Mouse (Mus musculus): ENCODE data around the gene Suz12. TPM values are rescaled to one million over a fixed set of nuclear protein-coding genes. Genes with fewer than 3 reads are reported as not detected.
"Not testable (repeated sequence)": the region's sequence is repeated elsewhere in the genome, so short reads cannot be mapped to it uniquely, and the experiment has no call there.

Gene Suz12
- total RNA-seq, 2 experiments from 2014 or later, result 18.3 to 18.8 TPM

DNA sequence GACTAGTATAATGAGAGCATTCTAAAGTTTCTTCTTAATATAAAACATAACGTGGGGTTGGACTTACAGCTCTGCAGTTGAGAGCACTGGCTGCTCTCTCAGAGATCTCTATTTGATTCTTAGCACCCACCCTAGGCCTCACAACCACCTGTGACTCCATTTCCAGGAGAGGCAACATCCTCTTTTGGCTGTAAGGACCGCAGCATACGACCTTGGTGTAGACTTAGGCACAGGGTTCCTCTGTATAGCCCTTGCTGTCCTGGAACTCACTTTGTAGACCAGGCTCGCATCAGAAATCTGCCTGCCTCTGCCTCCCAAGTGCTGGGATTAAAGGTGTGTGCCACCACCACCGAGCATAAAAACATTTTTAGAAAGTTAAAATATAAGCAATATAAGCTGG, 1.3 kb upstream of the Suz12 start:
- no peak for DNase-seq (ENCODE audit: low spot score)

DNA sequence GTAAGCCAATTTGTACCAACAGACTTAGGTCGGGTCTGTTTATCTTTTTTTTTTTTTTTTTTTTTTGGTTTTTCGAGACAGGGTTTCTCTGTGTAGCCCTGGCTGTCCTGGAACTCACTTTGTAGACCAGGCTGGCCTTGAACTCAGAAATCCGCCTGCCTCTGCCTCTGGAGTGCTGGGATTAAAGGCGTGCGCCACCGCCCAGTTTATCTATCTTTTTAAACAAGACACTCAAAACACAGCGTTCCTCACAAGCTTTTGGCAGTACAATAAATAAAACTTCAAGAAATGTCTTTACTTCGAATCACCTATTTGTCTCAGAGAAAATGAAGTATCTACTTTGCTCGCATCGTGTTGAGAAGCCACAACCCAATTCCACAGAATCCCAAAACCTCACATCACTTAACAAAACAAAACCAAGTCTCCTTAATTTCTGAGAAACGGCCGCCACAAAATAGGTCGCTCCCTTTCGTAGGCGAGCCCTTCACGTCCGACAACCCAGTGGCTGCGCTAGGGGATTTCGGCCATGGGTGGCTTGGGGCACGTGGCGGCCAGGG, 793 bp upstream of the Suz12 start:
- peak; percentile 3 for DNase-seq (ENCODE audit: low spot score)

GRCm38 (mm10) chr11:79993356-79994270, 707 bp downstream of the Suz12 start:
- DNase-seq (ENCODE audit: low spot score), result no peak

DNA sequence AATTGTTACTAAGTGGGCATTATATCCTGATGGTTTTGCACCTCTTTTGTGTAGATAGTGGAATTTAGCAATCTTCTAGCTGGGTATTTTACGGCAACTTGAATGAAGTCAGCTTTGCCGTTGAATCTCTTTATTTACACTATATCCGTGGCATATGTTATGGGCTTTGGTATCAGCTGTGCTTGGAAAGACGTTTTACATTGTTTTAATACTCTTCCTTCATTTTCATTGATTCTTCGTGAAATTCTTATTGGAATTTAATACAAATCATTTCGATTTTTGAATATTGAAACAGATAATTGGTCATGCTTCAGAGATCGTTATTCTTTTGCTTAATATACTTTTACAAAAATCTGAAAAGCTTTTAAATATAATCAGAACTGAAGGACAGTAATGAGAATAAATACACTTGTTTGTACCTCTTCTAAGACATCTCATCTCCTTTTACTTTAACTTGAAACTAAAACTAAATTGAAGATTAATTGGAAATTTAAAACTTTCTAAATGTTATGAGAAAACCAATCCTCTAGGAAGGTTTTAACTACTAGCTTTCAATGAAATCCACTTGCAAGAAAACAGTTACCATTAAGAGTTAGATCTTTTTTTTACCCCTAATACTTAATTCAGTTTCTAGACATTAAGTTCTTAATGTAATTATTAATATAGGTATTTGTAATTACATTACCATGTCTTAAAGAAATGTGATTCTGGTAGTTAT, 1.5 kb downstream of the Suz12 start:
- DNase-seq (ENCODE audit: low spot score), result no peak

- DNase-seq (ENCODE audit: low spot score), result not testable (repeated sequence)
Observed at GRCm38 (mm10) chr11:80016533-80016932, 23.6 kb downstream of the Suz12 start.

- no peak for DNase-seq (ENCODE audit: low spot score)
Observed at GRCm38 (mm10) chr11:80019792-80020191, 26.9 kb downstream of the Suz12 start.

DNA sequence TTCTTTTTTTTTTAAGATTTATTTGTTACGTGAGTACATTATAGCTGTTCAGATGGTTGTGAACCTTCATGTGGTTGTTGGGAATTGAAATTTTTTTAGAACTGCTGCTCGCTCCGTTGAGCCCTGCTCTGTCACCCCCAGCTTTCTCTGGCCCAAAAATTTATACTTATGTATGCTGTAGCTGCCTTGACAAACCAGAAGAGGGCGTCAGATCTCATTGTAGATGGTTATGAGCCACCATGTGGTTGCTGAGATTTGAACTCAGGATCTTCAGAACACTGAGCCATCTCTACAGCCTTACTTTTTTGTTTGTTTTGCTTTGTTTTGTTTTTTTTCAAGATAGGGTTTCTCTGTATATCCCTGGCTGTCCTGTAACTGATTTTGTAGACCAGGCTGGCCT, 28.4 kb downstream of the Suz12 start:
- DNase-seq (ENCODE audit: low spot score), result no peak

DNA sequence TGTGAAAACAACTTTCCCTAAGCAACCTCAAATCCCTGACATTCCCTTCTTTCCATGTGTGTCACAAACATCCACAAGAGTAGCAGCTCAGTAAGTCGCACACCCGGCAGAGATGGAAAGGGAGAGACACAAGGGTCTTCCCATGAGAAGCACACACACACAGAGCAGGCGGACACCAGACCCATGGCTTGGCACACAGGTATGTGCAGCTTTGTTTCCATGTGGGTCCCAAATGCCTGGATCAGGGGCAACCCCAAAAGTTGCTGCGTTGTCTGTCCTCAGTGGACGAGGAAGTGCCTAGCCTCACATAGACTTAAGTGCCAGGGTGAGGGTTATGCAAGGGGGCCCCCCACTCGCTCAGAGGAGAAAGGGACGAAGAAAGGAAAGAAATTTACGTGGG, 44.6 kb downstream of the Suz12 start:
- DNase-seq (ENCODE audit: low spot score), result no peak

- DNase-seq (ENCODE audit: low spot score), result peak; percentile 59
Observed at GRCm38 (mm10) chr11:80042615-80043418, 49.9 kb downstream of the Suz12 start.

DNA sequence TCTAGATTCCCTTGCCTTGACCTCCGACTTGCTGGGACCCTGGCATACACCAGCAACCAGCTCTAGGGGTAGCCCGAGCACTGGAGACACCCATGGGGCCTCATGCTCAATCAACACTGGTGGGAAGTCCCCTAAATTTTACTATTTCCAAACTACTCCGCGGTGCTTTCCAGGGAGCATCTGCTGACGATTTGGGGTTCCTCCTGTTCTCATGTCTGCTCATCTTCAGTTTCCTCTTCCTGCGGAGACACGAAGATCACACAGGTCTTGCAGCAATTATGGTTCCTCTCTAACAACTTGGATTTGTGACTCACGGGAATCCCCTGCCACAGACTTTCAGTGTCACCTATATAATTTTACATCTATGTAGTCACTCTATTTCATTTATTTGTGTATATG, 50.5 kb downstream of the Suz12 start:
- no peak for DNase-seq (ENCODE audit: low spot score)

- DNase-seq (ENCODE audit: low spot score), result no peak
Observed at GRCm38 (mm10) chr11:80046856-80047255, 54.0 kb downstream of the Suz12 start.

DNA sequence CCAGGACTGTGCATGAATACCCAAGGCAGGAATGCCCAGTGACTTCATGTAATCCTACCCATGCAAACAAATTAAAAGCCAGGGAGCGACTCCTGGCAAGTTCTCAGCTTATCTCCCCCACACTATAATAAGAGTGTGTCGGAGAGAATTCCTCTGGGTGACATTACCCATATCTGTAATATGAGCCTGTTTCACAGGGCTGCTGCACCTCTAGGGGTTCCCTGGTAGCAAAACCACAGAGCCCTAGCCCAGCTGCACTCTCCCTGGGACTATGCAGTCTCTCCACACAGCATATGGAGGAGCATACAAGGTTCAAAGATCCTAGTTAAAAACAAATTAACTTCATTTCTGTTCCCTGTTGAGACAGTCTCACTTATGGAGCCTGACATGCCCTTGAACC, 57.2 kb downstream of the Suz12 start:
- no peak for DNase-seq (ENCODE audit: low spot score)

DNA sequence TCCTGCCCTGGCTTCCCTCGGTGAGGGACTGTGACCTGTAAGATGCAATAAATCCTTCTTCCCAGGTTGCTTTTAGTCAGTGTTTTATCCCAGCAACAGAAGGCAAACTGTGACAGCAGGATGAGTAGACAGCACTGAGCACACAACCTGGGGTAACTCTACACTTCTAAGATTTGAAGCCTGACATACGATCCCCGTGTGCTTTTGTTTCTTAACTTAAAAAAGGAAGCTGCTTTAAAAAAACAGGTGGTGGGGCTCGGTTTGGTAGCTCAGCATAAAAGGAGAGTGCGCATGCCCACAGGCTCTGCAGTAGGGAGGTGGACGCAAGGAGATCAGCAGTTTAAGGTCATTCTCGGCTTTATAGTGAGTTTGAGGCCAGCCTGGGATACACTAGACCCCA, 59.5 kb downstream of the Suz12 start:
- no peak for DNase-seq (ENCODE audit: low spot score)

- no peak for DNase-seq (ENCODE audit: low spot score)
Observed at GRCm38 (mm10) chr11:80053171-80053570, 60.3 kb downstream of the Suz12 start.

DNA sequence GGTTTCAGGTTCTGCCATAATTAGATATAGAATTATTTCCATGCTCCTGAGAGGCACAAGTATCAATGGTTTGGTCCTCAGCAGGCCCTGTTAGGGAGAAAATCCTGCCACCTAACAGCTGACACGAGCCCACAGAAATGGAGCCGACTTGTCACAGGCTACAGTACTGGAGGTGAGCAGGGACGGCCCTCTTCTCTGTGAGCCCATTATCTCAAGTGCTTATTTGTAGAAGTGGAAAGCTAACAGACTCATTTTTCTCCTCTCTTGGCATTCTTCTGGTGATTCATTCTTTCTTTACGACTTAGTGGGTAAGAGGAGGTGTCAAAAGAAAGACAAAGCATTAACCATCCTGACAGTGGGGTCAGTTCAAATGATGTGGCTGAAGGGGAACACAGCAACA, 61.8 kb downstream of the Suz12 start:
- DNase-seq (ENCODE audit: low spot score), result no peak

- DNase-seq (ENCODE audit: low spot score), result no peak
Observed at GRCm38 (mm10) chr11:80056141-80056540, 63.2 kb downstream of the Suz12 start.

DNA sequence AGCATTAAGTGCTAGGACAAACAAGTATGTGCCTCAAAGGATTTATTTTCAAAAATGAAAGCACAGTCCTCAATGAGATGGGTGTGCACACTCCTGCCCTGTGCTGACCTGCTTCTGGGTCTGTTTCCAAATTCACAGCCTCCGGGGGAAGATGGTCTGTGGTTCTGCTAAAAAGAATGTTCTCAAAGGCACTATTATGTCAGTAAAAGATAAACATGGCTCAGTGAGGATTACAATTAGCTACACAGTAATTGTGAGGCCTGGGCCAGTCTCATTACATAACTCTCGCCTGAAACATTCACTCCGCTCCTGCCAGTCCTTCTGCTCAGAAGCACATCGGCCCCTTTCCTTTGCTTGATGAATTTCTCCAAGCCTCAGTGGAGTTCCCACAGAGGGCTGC, 69.3 kb downstream of the Suz12 start:
- DNase-seq (ENCODE audit: low spot score), result peak; percentile 15

DNA sequence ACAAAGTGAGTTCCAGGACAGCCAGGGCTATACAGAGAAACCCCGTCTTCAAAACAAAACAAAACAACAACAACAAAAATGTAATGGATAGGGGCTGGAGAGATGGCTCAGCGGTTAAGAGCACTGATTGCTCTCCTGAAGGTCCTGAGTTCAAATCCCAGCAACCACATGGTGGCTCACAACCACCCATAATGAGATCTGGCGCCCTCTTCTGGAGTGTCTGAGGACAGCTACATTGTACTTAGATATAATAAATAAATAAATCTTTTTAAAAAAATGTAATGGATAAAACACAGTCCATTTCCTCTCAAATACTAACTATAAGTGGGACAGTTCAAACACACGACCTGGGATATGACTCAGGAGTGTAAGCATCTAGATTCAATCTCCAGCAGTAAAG, 73.5 kb downstream of the Suz12 start:
- DNase-seq (ENCODE audit: low spot score), result not testable (repeated sequence)

DNA sequence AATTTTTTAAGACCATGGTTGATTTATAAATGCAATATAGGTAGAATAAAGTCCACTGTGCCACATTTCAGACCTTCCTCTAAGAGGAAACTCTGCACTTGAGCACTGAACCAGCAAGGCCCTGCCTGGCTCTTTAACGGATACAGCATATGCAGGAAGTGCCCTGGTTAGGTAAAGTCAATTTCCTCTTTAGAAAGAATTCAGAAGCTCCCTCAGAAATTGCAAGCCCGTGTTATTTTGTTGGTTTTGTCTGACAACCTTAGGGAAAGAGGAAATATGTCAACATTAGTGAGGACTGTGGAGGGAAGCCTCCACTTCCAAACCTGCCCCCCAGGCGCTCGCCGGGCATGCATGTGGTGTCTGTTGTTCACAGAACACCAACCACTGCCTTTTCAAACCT, 74.7 kb downstream of the Suz12 start:
- DNase-seq (ENCODE audit: low spot score), result no peak

GRCm38 (mm10) chr11:80069815-80070214, 76.9 kb downstream of the Suz12 start:
- DNase-seq (ENCODE audit: low spot score), result no peak

DNA sequence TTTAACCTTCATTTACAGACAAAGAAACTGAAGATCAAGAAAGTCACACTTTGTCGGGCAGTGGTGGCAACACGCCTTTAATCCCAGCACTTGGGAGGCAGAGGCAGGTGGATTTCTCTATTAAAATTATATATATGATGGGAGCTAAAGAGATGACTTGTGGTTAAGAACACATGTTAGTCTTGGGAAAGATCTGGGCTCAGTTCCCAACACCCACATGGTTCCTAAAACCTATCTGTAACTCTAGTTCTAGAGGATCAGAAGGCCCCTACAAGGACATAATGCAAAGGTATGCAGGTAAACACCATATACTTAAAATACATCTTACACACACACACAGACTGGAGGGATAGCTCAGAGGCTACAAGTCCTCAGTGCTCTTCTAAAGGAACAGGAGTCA, 78.1 kb downstream of the Suz12 start:
- no peak for DNase-seq (ENCODE audit: low spot score)

DNA sequence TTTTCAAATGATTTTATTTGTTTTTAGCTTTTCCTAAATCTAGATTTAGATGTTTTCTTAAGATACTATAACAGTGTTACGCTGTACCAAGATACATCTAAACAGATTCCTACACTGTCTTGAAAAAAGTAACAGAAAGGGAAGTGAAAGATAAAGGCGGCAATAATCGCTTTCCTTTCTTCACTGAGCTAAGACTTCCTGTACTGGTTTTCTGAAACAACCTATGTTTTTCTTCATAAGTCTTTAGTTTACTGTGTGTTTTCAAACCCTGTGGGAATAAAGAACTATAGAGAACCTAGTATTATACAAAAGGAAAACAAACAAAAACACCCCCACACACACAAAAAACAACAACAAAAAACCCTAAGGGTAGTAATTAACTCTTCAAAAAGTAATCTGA, 79.5 kb downstream of the Suz12 start:
- no peak for DNase-seq (ENCODE audit: low spot score)
